Mouse (Mus musculus): ENCODE measurements around the gene Ddx54.
A peak's percentile ranks its signal among the peaks of the same experiment; 100 is the strongest.

DNA sequence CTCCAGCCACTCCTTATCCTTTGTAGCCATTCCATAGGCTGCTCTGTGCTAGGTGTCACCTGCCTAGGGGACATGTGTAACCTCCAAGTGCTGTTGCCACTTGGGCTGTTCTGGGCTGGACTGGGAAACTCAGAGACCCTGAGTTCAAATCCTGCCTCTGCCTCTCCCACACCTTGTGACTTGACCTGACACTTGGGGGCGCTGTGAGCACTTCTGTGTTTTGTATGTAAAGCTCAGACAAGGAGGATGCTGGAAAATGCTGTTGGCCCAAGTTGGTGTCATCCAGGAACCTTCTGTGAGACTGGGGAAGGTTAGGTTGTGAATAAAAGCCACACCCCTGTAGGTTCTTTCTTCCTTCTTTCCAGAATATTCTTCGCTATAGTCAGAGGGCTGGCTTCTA lies 52.3 kb downstream of the Ddx54 start:
- TF ChIP-seq EP300 (IDR thresholded peaks at IDR 0.05; ENCODE audit: low read depth) (no peak), CTCF (IDR thresholded peaks at IDR 0.05; ENCODE audit: low read depth) (0 out of 2 replicates have a peak, but pooled peaks have one; percentile 14)

Measured in liver, embryonic 14.5 days (tissue).